Mouse (Mus musculus): ENCODE data around the gene Bcl2l10.
"Not testable (repeated sequence)": the region's sequence is repeated elsewhere in the genome, so short reads cannot be mapped to it uniquely, and the experiment has no call there.

Gene Bcl2l10

DNA sequence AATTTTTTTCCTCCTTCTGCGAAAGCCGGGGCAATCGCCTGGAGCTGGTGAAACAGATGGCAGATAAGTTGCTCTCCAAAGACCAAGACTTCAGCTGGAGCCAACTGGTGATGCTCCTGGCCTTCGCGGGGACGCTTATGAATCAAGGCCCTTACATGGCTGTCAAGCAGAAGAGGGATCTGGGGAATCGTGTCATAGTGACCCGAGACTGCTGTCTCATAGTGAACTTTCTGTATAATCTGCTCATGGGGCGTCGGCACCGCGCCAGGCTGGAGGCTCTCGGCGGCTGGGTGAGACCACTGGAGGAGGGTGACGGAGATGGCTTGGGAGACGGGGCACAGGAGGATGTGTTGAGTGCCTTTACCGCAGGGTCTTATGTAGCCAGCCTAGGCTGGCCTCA is 508 bp downstream of the Bcl2l10 start:
- DNase-seq: no peak

DNA sequence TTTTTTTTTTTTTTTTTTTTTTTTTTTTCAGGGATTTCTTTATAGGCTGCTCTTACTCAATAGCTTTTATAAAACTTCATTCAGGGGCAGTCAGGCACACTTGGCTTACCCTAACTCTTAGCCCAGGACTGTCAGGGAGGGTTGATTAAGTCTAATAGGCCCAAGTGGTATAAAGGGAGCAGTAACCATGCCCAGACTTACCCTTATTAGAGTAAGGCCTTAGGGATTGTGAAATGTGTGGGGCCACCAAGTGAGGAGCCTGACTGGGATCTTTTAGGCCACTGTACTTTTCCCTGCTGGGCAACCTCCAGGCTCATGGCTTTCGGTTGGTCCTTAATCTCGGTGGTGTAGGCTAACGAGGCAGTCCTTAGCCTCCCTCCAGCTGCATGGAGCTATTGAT is 1.1 kb downstream of the Bcl2l10 start:
- no peak for DNase-seq

DNA sequence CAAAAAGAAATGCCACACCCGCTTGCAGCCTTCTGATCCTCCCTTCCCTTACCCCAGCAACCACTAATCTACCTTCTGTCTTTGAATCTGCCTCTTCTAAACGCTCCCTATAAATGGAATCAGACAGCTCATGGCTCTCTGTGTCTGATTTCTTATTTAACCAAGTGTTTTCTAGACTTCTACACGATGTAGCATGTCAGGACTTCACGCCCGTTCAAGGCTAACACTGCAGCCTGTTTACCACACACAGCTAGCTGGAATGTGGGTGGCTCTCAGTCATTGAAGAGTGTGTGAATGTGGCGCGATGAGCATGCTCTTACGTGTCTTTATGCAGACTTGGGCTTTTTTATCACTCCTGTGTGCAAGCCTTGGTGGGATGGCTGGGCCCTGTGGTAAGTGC is 5.5 kb downstream of the Bcl2l10 start:
- DNase-seq: no peak

DNA sequence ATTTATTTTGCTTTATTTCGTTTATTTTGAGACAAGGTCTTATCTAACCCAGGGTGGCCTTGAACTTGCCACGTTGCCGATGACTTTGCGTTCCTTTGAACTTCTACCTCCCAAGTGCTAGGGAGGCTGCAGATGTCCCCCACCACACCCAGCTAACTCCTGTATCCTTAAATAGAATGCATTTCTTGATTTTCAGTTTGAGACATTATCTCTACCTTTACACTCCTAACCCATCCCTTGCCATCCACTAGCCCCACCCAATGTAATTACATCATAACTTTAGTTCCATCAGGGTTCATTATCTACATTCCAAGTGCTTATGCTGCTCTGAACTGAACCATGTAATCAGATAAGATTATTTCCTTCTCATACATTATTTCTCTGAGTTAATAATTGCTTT is 8.2 kb downstream of the Bcl2l10 start:
- DNase-seq: no peak

DNA sequence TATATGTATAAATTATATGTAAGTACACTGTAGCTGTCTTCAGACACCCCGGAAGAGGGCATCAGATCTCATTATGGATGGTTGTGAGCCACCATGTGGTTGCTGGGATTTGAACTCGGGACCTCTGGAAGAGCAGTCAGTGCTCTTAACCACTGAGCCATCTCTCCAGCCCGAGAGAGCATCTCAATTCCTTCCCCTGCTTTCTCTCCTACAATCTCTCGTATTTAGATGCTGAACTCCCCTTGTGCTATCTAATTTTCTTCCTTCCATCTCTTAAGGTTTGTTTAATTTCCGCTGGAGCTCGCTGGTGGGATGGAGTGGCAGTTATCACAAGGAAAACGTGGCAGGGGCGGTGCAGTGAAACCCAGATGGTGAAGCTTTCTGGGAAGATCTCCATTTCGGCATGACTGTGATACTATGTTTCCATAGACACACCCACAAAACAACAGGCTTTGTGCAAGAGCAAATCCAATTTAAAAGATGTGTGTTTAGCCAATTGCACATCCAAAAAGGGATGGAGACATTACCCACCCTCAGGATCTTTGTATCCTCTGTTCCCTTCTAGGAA is 9.6 kb downstream of the Bcl2l10 start:
- DNase-seq: no peak

DNA sequence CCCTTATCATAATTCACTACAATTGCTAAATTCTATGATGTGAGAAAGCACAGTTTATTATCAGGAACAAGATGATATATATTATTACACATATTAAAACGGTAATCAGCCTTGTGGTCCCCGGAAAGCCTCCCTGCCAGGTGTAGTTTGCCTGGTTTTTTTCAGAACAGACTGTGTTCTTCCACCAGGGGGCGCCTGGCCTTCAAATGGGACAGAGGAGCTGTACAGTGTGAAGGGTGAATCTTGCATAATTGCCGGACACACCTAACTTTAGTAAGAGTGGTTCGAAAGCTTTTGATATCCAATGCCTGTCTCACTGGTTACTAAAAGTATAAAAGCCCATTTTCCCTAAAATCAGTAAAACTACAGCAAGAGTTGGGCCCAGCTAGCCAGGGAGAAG is 14.1 kb downstream of the Bcl2l10 start:
- DNase-seq: peak; percentile 80 to 85

DNA sequence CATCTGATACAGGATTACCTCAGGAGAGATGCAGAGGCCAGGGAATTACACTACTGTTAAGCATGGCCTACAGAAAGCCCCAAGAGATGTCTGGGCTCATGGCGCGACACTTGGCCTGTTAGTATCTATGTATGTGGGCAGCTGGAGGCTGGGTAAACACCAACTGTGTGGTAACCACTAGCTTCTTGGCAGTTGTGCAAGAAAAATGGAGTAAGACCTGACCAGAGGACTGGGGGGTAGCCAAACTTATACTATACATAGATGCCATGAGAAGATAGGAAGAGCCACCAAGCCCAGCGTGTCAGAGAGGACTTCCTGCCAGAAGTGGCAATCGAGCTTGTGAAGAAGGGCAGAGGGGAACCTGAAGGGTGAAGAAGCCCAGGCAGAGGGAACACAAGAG is 14.6 kb downstream of the Bcl2l10 start:
- no peak for DNase-seq

DNA sequence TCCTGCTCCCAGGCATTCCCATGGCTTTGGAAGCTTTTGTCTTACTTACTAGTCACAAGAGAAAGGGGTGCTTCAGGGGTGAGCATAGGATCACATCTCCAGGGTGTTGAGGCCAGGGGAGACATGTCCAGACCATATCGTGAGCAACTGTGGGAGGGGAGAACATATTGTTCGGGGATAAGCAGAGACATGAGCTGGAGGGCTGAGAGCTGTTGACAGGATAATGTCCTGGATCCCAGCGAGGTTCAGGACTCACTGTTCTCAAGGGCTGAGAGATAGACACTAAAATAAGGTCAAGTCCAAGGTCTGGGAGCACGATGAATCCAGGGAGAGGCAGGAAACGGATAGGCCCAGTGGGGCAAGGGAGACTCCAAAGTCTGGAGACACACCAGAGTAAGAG is 15.4 kb downstream of the Bcl2l10 start:
- DNase-seq: no peak

DNA sequence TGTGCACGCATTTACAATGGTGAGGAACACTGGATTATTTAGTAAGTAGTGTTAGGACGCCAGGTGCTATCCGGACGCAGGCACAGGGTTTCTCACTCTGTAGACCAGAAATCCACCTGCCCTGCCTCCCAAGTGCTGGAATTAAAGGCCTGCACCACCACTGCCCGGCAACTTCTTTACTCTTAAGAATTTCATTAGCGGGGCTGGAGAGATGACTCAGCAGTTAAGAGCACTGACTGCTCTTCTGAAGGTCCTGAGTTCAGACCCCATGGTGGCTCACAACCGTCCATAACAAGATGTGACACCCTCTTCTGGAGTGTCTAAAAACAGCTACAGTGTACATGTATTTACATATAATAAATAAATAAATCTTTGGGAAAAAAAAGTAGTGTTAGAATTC is 16.1 kb downstream of the Bcl2l10 start:
- not testable (repeated sequence) for DNase-seq

DNA sequence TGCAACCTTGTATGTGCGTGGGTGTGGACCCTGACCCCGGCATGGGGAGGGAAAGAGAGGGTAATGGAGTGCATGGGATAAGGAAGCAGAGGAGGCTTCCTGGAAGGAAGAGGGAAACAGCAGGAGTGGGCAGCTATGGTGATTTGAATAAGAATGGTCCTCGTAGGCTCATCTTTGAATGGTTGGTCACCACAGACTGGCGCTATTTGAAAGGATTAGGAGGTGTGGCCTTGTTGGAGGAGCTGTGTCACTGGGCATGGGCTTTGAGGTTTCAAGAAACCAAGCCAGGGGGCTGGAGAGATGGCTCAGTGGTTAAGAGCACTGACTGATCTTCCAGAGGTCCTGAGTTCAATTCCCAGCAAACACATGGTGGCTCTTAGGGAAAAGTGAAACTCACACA is 17.6 kb downstream of the Bcl2l10 start:
- no peak for DNase-seq

DNA sequence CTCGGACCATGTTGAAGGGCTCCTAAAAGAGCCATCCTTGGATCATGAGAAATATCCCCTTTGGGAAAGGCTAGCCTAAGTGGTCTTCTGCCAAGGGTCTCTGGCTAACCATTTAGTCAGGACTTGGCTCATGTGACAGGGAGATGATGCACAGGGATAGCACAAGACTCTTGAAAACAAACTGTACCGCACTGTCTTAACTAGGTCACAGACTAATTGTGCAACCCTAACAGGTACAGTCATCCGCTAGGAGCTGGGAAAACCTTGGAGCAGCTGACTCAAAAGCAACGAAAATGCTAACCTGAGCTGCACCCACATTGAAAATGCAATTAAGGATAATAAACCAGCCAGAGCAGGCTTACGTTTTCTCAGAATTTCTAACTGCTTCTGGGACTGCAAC is 18.6 kb downstream of the Bcl2l10 start:
- DNase-seq: no peak

DNA sequence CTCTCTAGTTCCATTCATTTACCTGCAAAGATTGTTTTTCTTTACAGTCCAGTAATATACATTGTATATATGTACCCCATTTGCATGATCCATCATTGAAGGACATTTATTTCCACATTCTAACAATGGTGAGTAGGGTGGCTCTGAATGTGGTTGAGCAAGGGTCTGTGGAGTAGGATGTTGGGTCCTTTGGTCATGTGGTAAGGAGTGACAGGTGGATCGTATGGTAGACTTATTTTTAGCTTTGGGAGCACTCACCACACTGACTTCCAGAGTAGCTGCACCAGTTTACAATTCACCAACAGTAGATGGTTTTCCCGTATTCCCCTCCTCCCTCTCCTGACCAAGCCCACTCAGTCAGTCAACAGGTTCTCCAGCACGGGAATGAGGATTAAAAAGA is 21.2 kb downstream of the Bcl2l10 start:
- DNase-seq: no peak

DNA sequence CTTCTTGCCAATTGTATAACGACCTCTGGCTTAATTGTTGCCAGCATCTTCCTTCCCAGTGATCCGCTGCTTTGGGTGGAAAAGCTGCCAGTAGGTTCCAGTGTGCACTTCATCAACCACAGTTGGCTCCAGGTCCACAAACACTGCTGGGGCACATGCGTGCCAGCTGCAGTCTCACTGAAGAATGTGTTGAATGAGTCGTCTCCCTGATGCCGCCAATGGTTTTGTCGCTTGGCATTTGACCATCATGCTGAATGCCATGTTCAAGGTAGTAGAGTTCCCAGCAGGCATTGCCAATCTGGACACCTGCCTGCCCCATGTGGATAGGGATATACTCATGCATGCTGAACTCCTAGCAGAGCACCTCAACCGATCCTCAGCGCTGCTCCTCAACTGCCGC is 28.0 kb downstream of the Bcl2l10 start:
- peak; percentile 21 to 41 for DNase-seq

DNA sequence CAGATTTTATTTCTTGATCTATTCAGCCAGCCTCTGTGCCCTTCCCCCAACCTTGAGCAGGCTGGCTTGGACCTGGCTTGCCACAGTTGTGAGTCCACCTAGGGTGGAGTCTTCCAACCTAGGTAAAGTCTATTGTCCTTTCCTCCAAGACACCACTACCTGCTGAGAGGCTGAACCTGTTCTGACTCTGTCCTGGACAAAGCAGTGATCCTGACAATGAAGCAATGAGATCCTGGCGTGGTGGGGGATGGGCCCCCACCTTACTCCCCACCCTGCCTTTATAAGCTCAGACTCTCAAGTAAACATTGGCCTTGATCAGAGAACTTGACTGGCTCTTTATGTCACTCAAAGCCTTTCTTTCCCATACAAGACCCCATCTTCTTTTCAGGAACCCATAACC is 28.9 kb downstream of the Bcl2l10 start:
- DNase-seq: no peak

DNA sequence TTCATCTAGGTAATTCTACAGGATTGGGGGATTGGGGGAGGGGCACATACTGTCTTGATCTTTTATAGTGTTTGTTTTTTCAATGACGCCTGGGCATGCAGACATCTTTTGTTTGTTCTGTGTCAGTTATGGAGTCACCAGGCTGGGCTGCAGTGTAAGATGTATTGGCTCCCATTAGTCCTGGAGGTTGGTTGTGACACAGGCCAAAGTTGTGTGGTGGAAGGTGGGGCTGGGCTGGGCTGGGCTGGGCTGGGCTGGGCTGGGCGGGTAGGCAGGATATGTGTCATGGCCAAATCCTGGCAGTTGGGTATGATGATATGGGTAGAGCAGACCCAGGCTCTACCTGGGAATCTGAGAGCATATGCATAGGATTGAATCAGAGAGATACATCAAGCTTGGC is 31.2 kb downstream of the Bcl2l10 start:
- DNase-seq: no peak

DNA sequence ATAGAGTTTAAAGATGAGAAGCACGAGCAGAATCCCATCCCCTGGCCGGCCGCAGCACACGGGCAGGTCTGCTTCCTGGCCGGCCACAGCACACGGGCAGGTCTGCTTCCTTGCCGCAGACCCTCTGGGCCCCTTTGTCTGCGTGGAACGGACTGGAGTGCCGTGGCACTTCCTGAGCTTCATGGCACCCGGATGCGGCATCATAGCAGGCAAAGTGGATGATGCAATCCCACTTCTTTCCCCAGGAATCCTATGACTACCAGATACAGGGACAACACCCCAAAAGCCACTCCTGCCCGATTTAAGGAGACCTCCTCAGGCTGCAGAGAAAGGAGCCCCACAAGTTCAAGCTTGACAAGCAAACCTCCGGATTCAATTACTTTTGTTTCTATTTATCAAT is 35.3 kb downstream of the Bcl2l10 start:
- DNase-seq: no peak

DNA sequence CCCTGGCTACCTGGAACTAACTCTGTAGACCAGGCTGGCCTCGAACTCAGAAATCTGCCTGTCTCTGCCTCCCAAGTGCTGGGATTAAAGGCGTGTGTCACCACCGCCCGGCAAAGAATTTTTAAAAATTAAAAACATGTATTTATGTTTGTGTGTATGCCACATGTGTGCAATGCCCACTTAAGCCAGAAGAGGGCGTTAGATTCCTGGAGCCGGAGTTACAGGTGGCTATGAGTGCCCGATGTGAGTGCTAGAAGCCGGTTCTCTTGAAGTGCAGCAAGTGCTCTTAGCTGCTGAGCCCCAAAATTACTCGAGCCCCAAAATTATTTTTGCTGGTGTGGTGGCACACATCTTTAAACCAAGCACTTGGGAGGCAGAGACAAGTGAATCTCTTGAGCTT is 36.2 kb downstream of the Bcl2l10 start:
- DNase-seq: no peak

DNA sequence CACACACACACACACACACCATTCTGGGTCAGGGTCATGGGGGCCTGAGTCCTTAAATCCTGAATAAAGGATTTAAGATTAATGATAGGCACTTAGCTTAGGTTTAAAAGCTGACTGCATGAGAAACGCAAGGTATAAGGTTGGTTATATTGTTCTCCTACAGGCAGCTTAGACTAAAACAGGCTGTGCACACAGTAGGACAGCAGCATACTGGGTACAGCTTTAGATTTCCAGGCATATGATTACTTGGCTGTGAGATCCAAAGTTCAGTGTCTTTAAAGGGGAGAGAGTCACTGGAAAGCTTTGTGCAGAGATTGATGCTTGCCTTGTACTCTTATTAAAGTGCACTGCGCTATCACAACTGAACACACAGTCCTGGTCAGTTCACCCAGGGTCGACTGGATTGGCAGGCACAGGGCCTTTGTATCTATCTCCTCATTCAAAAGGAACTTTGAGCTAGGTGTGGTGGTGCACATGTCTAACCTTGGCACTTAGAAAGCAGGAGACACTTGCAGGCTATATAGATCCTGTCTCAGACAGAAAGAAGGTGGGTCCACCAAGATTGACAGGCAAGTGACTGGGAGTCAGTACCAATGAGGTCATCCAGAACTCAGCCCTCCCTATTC is 36.9 kb downstream of the Bcl2l10 start:
- no peak for DNase-seq

DNA sequence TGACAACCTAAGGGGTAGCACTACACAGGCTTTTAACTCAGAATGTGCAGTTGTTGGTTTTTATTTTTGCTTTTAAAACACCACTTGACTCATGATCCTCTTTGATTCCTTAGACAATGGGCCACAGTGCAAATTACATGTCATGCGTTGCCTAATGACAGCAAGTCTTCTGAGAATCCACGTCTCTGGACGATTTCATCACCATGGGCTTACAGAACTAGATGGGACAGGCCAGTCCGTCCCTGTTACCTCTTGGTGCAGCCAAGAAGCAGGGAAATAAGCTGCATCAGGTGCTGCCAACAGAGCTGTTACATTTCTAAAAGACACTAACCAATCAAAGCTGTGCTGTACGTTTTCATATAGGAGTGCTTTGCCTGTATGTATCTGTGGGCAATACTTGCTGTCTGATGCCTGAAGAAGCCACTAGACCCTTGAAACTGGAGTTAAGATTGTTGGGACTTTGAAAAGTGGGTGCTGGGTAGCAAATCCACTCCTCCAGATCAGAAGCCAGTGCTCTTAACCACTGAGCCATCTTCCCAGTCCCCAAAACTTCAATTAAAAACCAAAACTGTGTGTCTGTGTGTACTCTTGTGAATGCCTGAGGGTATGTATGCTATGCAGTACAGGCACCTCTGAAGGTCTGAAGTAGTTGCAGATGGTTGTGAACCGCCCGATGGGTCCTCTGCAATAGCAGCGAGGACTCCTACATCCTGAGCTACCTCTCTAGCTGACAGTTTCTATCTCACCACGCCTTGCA is 37.8 kb downstream of the Bcl2l10 start:
- DNase-seq: no peak

DNA sequence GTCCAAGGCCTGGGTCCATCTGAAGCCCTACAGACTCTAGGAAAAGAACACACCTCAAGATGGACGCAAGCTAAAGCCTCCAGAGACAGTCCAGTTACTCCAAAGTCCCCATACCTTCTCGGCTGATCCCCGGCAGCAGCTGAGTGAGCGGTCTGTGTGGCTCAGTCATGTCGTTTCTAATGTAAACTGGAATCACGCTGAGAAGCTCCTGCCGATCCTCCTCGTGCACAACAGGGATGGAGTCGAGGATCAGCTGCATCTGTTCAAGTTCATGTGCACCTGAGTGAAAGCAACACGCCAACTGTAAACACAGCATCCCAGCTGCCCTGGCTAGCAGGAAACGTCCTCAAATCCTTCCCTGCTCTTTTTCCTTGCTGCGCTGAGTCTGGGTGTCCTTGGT is 45.7 kb downstream of the Bcl2l10 start:
- no peak for DNase-seq

DNA sequence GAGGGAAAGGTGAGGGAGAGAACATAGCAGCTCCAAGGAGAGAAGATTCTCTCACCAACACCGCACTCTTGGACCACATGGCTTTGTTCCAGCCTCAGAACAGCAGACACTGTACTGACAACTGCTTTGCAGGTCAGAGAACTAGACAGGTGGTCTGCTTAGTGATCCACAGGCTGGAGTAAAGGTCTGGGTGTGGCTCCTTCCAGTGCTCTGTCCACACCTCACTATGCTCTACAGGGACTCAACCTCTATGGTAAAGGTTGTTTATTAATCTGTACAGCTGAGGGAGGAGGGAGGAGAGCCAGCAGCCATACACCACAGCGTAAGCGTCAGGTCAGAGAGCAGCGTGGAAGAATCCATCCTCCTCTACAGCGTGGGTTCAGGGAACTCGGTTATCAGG is 48.4 kb downstream of the Bcl2l10 start:
- no peak for DNase-seq

DNA sequence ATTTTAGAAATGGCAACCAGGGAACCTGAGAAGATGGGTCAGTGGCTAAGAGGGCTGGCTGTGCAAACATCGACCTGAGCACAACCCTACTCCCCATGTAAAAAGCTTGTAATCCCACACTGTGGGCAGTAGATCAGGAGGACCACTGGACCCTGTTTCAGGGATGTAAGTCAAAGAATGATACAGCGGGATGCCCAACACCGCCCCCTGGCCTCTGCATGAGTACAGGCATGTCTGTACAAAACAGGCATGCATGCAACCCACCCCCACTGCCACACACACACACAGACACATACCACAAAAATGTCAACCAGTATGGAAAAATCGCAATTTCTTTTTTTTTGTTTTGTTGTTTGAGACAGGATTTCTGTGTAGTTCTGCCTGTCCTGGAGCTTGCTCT is 51.5 kb downstream of the Bcl2l10 start:
- DNase-seq: no peak

DNA sequence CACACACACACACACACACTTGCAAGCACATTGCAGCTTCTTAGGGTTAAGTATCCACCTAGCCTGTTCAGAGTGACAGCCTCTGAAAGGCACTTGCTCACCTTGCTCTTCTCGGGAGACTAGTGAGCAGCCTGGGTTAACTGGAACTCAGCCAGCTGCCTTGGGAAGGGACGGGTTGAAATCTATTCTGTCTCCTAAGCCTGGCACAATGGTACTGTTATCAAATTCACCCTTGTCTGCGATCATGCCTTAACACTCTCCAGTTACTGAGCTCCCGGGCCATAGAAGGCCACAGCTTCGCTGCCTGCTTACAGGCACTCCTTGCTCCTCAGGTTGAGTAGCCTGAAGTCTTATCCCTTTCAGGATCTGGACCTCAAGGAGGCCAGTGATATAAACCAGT is 53.1 kb downstream of the Bcl2l10 start:
- DNase-seq: peak; percentile 44 to 45
